Mouse (Mus musculus) neural tube, embryonic 15.5 days (tissue): ENCODE data around the gene Ccdc14. TPM values are rescaled to one million over a fixed set of nuclear protein-coding genes. Genes with fewer than 3 reads are reported as not detected.
"Not testable (repeated sequence)": the region's sequence is repeated elsewhere in the genome, so short reads cannot be mapped to it uniquely, and the experiment has no call there.

Experiments
- ATAC-seq: fragments of 200-750 bp; cut with Nextera tagmentation; 2 replicates; pipeline ENCODE4 v1.8.0; 2017; ENCODE audit warnings: mild to moderate bottlenecking, moderate TSS enrichment, moderate library complexity; ENCODE audit not compliant: low FRiP score
- H3K27ac ChIP-seq: fragments of 300-500 bp; sonication (generic); replicated peaks from 2 replicates; pipeline ENCODE4 v1.5.1; 2015; ENCODE audit warnings: mild to moderate bottlenecking, inconsistent platforms
- H3K27me3 ChIP-seq: fragments of 300-500 bp; sonication (generic); replicated peaks from 2 replicates; pipeline ENCODE4 v1.6.1; 2015; ENCODE audit warnings: inconsistent platforms
- H3K36me3 ChIP-seq: fragments of 300-500 bp; sonication (generic); 2 replicates; pipeline ENCODE4 v1.6.1; 2015; ENCODE audit warnings: inconsistent platforms
- H3K4me1 ChIP-seq: fragments of 300-500 bp; sonication (generic); 2 replicates; pipeline ENCODE4 v1.6.1; 2015; ENCODE audit warnings: inconsistent platforms
- H3K4me2 ChIP-seq: fragments of 300-500 bp; sonication (generic); 2 replicates; pipeline ENCODE4 v1.6.1; 2015; ENCODE audit warnings: inconsistent platforms, mild to moderate bottlenecking, moderate library complexity
- H3K4me3 ChIP-seq: fragments of 300-500 bp; sonication (generic); replicated peaks from 2 replicates; pipeline ENCODE4 v1.5.1; 2015; ENCODE audit warnings: mild to moderate bottlenecking, inconsistent platforms
- H3K9ac ChIP-seq: fragments of 300-500 bp; sonication (generic); replicated peaks from 2 replicates; pipeline ENCODE4 v1.6.1; 2015; ENCODE audit warnings: mild to moderate bottlenecking, inconsistent platforms
- H3K9me3 ChIP-seq: fragments of 300-500 bp; sonication (generic); replicated peaks from 2 replicates; pipeline ENCODE4 v1.6.1; 2016; ENCODE audit warnings: inconsistent platforms
- WGBS: fragments of 180-500 bp; shearing (Covaris S2); methylation state at CpG from one replicate; pipeline ENCODE4 v1.1.7; 2015; ENCODE audit warnings: mixed read lengths; 5-methylcytosine and 5-hydroxymethylcytosine counted together
- polyA plus RNA-seq: library from polyadenylated mRNA; unstranded; fragments of >200 nt; fragmentation: Nextera tagmentation; extraction: Ambion mirVana; gene quantifications from 2 replicates; pipeline ENCODE4 v1.2.1, GENCODE M21; 2015

The Ccdc14 gene
- 2.9 and 3.9 TPM in 2 replicates for polyA plus RNA-seq

DNA sequence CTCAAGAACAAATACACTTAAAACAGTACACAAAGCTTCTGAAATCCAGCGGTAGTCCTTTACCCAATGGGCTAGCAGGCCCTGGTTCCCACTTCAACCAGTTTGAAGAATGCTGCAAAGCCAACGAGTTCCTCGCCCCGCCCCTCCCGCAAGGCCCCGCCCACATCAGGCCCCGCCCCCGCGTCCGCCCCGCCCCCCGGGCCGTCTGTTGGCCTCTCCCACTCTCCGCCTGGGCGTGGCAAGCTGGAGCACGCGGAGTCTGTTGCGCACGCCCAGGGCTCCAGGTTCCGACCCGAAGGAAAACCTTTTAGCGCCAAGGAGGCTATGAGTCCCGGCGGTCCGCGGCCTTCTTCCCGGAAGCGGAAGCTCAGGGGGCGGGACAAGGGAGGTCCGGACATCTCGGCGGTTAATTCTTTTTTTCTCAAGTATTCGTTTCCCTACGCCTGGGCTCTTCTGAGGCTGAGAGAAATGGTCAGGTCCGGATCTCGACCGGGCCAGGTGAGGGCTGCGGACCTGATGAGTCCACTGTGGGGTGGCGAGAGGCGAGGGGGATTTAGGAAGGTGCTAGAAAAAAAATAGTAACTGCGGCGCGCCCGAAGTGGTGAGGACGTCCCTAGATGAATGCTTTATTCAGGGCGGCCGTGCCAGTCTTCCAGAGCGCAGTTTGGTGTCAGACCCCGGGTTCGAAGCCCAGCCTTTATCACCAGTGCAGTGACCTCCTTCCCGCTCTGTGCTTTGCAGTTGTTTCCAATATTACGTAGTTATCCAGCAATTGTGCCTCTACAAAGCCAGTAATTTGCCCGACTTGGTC is at the start of gene Ccdc14:
Gene Ccdc14, plus strand, starts transcription at position 283 of the 811 bp plus-strand sequence.
- no peaks in the 10 kb centered on the region for H3K36me3 ChIP-seq
- no peaks in the 10 kb centered on the region for H3K27me3 ChIP-seq
- no peaks in the 10 kb centered on the region for H3K9me3 ChIP-seq
- whole genome bisulfite sequencing, result 1% methylated on average over 53 of the region's 53 CpGs
- ATAC-seq, result peak; percentile 91
- H3K4me3 ChIP-seq, result peak within 1 kb of the TSS; percentile 74
- H3K4me2 ChIP-seq, result peak within 1 kb of the TSS; percentile 88
- peak within 1 kb of the TSS; percentile 65 for H3K9ac ChIP-seq
- peak within 1 kb of the TSS; percentile 87 for H3K27ac ChIP-seq
- peaks cover 8% of the 10 kb centered on the region for H3K4me1 ChIP-seq

DNA sequence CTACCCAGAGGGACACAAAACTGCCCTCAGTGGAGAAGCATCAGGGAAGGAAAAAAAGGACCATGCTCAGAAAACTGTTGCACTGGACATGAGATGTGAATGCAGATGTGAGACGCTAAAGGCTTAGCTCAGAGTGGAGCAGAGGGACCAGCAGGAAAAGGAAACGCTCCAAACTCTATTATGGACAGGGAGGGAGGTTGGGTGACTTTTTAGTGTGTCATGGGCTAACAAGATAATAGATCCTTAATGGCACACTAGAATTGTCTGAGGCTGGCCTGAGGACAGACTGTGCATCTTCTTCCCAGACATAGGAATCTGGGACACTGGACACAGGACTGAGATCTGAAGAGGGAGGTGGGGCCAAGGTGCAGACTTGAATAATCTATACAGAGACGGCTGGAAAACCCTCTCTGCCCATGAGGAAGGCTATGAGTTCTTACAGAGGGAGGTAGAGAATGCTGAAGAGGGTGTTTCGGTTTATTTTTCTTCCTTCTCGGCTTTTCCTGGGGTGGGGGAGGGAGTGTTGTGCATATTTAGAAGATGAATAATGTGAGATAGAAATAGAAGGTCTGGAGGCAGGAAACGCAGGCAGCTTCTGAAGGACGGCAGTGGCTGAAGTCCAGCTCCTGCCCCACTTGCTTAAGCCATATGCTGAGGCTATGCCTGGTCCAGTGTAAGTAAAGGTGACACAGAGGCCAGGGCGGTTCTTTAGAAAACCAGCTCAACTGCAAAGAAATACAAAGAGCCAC is 46.7 kb upstream of the Ccdc14 start:
- H3K27ac ChIP-seq, result no peak overlapping the region
- H3K9me3 ChIP-seq, result no peaks in the 10 kb centered on the region
- no peaks in the 10 kb centered on the region for H3K27me3 ChIP-seq
- no peaks in the 10 kb centered on the region for H3K36me3 ChIP-seq
- H3K4me3 ChIP-seq, result no peak overlapping the region
- H3K9ac ChIP-seq, result no peak overlapping the region
- ATAC-seq, result no peak
- WGBS, result 79% methylated on average over 8 of the region's 8 CpGs
- no peak overlapping the region for H3K4me2 ChIP-seq
- no peaks in the 10 kb centered on the region for H3K4me1 ChIP-seq

DNA sequence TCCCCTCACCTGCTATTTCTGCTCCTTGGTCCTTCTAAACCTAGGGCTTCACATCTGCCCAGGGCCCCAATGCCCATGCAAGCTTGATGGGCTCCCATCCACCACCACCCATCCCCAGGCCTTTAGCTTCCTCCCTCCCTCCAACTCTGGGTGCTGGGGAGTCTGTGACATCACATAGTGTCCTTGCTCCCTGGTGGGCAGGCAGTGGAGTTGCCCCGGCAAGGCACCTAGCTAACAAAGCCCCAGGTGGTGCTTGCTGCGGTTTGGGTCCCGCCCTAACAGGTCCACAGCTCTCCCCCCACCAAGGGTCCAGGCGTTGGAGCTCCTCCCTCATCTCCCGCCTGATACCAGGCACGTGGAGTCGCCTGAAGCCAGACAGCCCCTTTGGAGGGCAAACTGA is 40.8 kb upstream of the Ccdc14 start, which contains the start of gene Ropn1:
Gene Ropn1, plus strand, starts transcription at position 301 of the 400 bp plus-strand sequence.
- Histone ChIP-seq H3K27me3 (no peaks in the 10 kb centered on the region), H3K36me3 (no peaks in the 10 kb centered on the region), H3K9me3 (no peaks in the 10 kb centered on the region), H3K9ac (no peak within 1 kb of the TSS), H3K27ac (no peak within 1 kb of the TSS), H3K4me2 (no peak within 1 kb of the TSS), H3K4me3 (no peak within 1 kb of the TSS), H3K4me1 (no peaks in the 10 kb centered on the region)
- ATAC-seq, result no peak
- WGBS, result 72% methylated on average over 7 of the region's 7 CpGs

- Histone ChIP-seq H3K36me3 (no peaks in the 10 kb centered on the region), H3K4me3 (no peak overlapping the region), H3K27ac (no peak overlapping the region), H3K4me1 (peaks cover 5% of the 10 kb centered on the region), H3K9me3 (no peaks in the 10 kb centered on the region), H3K27me3 (no peaks in the 10 kb centered on the region), H3K4me2 (no peak overlapping the region), H3K9ac (no peak overlapping the region)
- 92% methylated on average over 5 of the region's 5 CpGs for WGBS
- ATAC-seq, result no peak
Observed at GRCm38 (mm10) chr16:34653023-34653422, 37.4 kb upstream of the Ccdc14 start.

- peak overlapping the region; percentile 63 for H3K4me2 ChIP-seq
- H3K27ac ChIP-seq, H3K27me3 ChIP-seq, ATAC-seq, H3K9me3 ChIP-seq, H3K36me3 ChIP-seq: not testable (repeated sequence)
- WGBS, result 3% methylated on average over 16 of the region's 16 CpGs
- peaks cover 10% of the 10 kb centered on the region for H3K4me1 ChIP-seq
- peak overlapping the region; percentile 39 for H3K4me3 ChIP-seq
- H3K9ac ChIP-seq, result peak overlapping the region; percentile 18; the same call in 1 of the 2 replicates
Observed at GRCm38 (mm10) chr16:34657566-34657965, 32.9 kb upstream of the Ccdc14 start.

DNA sequence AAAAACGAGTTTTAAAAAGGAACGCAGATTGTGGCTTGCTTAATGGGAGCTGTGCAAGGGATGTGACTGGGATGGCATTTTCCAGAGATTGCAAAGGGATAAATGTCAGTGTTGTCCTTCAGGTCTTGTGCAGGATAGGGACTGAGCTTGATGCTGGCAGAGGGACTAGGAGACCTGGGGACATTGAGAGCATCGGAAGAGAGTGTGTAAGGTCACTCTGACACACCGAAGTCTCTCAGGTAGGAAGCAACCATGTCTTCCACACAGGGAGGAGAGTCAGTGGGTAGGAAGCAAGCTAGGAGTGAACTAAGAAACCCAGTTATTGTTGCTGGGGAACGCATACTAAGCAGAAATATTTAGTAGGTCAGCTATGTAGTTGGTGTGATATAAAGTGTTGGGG is 32.4 kb upstream of the Ccdc14 start:
- Histone ChIP-seq H3K27me3 (no peaks in the 10 kb centered on the region; the same call in 1 of the 2 replicates), H3K4me3 (peak overlapping the region; percentile 39), H3K4me1 (peaks cover 10% of the 10 kb centered on the region), H3K36me3 (no peaks in the 10 kb centered on the region), H3K9me3 (no peaks in the 10 kb centered on the region), H3K27ac (no peak overlapping the region), H3K4me2 (peak overlapping the region; percentile 63), H3K9ac (peak overlapping the region; percentile 18)
- 26% methylated on average over 5 of the region's 5 CpGs for WGBS
- ATAC-seq, result no peak; the same call in 1 of the 2 replicates

DNA sequence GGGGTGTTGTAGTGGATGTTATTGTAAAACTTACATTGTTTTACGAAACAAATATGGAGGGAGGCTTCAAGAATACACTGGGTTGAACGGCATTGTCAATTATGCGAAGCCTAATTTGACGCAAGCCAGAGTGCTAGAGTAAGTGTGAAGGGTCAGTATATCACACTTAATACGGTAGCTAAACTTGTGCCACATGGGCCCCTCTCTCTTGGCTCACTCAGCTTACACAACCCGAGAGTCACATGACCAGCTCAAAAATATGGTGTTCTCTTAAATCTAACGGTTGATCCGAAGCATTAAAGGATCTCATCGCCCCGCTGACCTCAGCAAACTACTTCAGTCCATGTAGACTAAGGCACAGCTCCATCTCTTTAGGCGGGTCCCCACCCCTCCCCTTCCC is 32.0 kb upstream of the Ccdc14 start:
- Histone ChIP-seq H3K27me3 (no peaks in the 10 kb centered on the region; the same call in 1 of the 2 replicates), H3K36me3 (no peaks in the 10 kb centered on the region), H3K27ac (no peak overlapping the region), H3K9me3 (no peaks in the 10 kb centered on the region), H3K4me2 (peak overlapping the region; percentile 63), H3K4me3 (peak overlapping the region; percentile 9; the same call in 1 of the 2 replicates), H3K9ac (no peak overlapping the region), H3K4me1 (peaks cover 10% of the 10 kb centered on the region)
- ATAC-seq, result no peak
- WGBS, result 41% methylated on average over 11 of the region's 11 CpGs

DNA sequence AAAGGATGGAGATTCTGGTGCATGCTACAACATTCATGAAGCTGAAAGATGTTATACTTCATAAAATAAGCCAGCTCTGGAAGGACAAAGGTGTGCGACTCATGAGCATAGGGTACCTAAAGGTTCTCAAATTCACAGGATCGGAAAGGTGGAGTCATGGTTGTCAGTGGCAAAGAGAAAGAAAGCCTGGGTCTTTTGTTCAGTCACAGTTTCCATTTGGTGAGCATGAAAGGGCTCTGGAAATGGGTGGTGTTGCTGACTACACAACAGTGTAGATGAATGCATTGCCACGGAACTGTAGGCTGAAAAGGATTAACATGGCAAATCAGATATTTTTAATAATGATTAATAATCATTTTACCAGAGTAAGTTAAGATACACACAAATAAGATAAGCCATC is 25.9 kb upstream of the Ccdc14 start:
- WGBS, result 71% methylated on average over 3 of the region's 3 CpGs
- no peak for ATAC-seq
- Histone ChIP-seq H3K4me2 (no peak overlapping the region), H3K27me3 (peaks cover 18% of the 10 kb centered on the region), H3K4me1 (peaks cover 13% of the 10 kb centered on the region), H3K9ac (no peak overlapping the region), H3K4me3 (no peak overlapping the region), H3K27ac (no peak overlapping the region), H3K9me3 (no peaks in the 10 kb centered on the region), H3K36me3 (no peaks in the 10 kb centered on the region)

GRCm38 (mm10) chr16:34667031-34667726 is 23.2 kb upstream of the Ccdc14 start:
- Histone ChIP-seq H3K36me3 (no peaks in the 10 kb centered on the region), H3K4me3 (peak overlapping the region; percentile 13), H3K27me3 (peaks cover 22% of the 10 kb centered on the region), H3K4me2 (peak overlapping the region; percentile 48), H3K4me1 (peaks cover 13% of the 10 kb centered on the region), H3K9ac (no peak overlapping the region), H3K27ac (no peak overlapping the region), H3K9me3 (no peaks in the 10 kb centered on the region)
- peak; percentile 79 for ATAC-seq
- 4% methylated on average over 20 of the region's 20 CpGs for WGBS

GRCm38 (mm10) chr16:34668341-34668740 is 22.1 kb upstream of the Ccdc14 start:
- peaks cover 22% of the 10 kb centered on the region for H3K27me3 ChIP-seq
- 60% methylated on average over 9 of the region's 9 CpGs for WGBS
- no peaks in the 10 kb centered on the region for H3K9me3 ChIP-seq
- H3K36me3 ChIP-seq, result no peaks in the 10 kb centered on the region
- no peak overlapping the region for H3K4me3 ChIP-seq
- H3K4me1 ChIP-seq, result peaks cover 13% of the 10 kb centered on the region
- ATAC-seq, result no peak
- H3K4me2 ChIP-seq, result no peak overlapping the region
- no peak overlapping the region for H3K27ac ChIP-seq
- H3K9ac ChIP-seq, result no peak overlapping the region

DNA sequence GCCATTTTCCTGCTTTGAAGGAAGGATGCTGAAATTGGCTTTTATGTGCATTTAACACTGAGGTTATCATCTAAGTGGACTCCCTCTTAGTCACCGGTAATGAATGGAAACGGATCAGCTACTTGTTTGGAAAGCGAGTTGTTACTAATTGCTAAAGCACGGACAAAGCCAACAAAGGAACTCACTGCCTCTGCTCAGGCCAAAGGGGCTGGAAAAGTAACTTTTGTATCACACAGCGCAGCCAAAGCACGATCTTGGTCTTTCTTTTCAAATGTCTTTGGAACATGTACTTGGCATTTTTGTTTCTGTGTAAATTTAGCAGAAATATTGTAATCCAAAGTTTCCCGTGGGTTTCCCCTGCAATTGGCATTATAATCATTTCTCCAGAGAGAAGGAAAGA is 18.4 kb upstream of the Ccdc14 start:
- ATAC-seq, result no peak
- H3K36me3 ChIP-seq, result no peaks in the 10 kb centered on the region
- H3K27ac ChIP-seq, result no peak overlapping the region
- 51% methylated on average over 7 of the region's 7 CpGs for WGBS
- H3K9me3 ChIP-seq, result no peaks in the 10 kb centered on the region
- peaks cover 19% of the 10 kb centered on the region for H3K4me1 ChIP-seq
- H3K4me3 ChIP-seq, result no peak overlapping the region
- peaks cover 14% of the 10 kb centered on the region for H3K27me3 ChIP-seq
- H3K9ac ChIP-seq, result no peak overlapping the region
- H3K4me2 ChIP-seq, result no peak overlapping the region
